Mouse (Mus musculus): ENCODE results near the gene Clybl. TPM values are rescaled to one million over a fixed set of nuclear protein-coding genes. Genes with fewer than 3 reads are reported as not detected.

Gene Clybl
- polyA plus RNA-seq, 1 experiment from 2014 or later, result 25.8 TPM

GRCm38 (mm10) chr14:122168912-122169311, 12.6 kb upstream of the Clybl start:
- 74% methylated on average over 7 of the region's 7 CpGs for WGBS
- Histone ChIP-seq H3K27me3 (ENCODE audit: control insufficient read depth, insufficient read depth, low read length) (no peaks in the 10 kb centered on the region), H3K9ac (ENCODE audit: low read length) (no peak overlapping the region), H3K4me3 (replicated peaks; ENCODE audit: low read length) (no peak overlapping the region), H3K36me3 (ENCODE audit: control insufficient read depth, insufficient read depth, low read length) (no peaks in the 10 kb centered on the region), H3K4me1 (ENCODE audit: control insufficient read depth, insufficient read depth, low read length) (peaks cover 4% of the 10 kb centered on the region; the same call in 1 of the 2 replicates), H3K27ac (ENCODE audit: low read length) (no peak overlapping the region), H3K9me3 (replicated peaks; ENCODE audit: control insufficient read depth, low read length) (no peaks in the 10 kb centered on the region), H3K4me2 (ENCODE audit: low read depth, low read length) (no peak overlapping the region)
- ATAC-seq (ENCODE audit: insufficient read depth, low FRiP score), result no peak

GRCm38 (mm10) chr14:122170202-122170781, 11.2 kb upstream of the Clybl start:
- H3K36me3 ChIP-seq (ENCODE audit: control insufficient read depth, insufficient read depth, low read length), result no peaks in the 10 kb centered on the region
- no peak for ATAC-seq (ENCODE audit: insufficient read depth, low FRiP score)
- no peak overlapping the region for H3K27ac ChIP-seq (ENCODE audit: low read length)
- no peak overlapping the region for H3K4me2 ChIP-seq (ENCODE audit: low read depth, low read length)
- peaks cover 4% of the 10 kb centered on the region; the same call in 1 of the 2 replicates for H3K4me1 ChIP-seq (ENCODE audit: control insufficient read depth, insufficient read depth, low read length)
- H3K9ac ChIP-seq (ENCODE audit: low read length), result no peak overlapping the region
- no peaks in the 10 kb centered on the region for H3K9me3 ChIP-seq (replicated peaks; ENCODE audit: control insufficient read depth, low read length)
- 61% methylated on average over 7 of the region's 7 CpGs for WGBS
- H3K27me3 ChIP-seq (ENCODE audit: control insufficient read depth, insufficient read depth, low read length), result no peaks in the 10 kb centered on the region
- no peak overlapping the region for H3K4me3 ChIP-seq (replicated peaks; ENCODE audit: low read length)

- H3K9ac ChIP-seq (ENCODE audit: low read length), result no peak overlapping the region
- 69% methylated on average over 7 of the region's 7 CpGs for WGBS
- no peak overlapping the region for H3K4me3 ChIP-seq (replicated peaks; ENCODE audit: low read length)
- H3K27me3 ChIP-seq (ENCODE audit: control insufficient read depth, insufficient read depth, low read length), result no peaks in the 10 kb centered on the region
- peaks cover 4% of the 10 kb centered on the region; the same call in 1 of the 2 replicates for H3K4me1 ChIP-seq (ENCODE audit: control insufficient read depth, insufficient read depth, low read length)
- H3K27ac ChIP-seq (ENCODE audit: low read length), result no peak overlapping the region
- no peaks in the 10 kb centered on the region for H3K36me3 ChIP-seq (ENCODE audit: control insufficient read depth, insufficient read depth, low read length)
- peak; percentile 47; the same call in 1 of the 2 replicates for ATAC-seq (ENCODE audit: insufficient read depth, low FRiP score)
- no peaks in the 10 kb centered on the region for H3K9me3 ChIP-seq (replicated peaks; ENCODE audit: control insufficient read depth, low read length)
- H3K4me2 ChIP-seq (ENCODE audit: low read depth, low read length), result no peak overlapping the region
These were observed 10.5 kb upstream of the Clybl start for GRCm38 (mm10) chr14:122171031-122171430.

GRCm38 (mm10) chr14:122176263-122176798, 5.2 kb upstream of the Clybl start:
- H3K27ac ChIP-seq (ENCODE audit: low read length), result no peak overlapping the region
- no peaks in the 10 kb centered on the region for H3K9me3 ChIP-seq (replicated peaks; ENCODE audit: control insufficient read depth, low read length)
- peaks cover 4% of the 10 kb centered on the region; the same call in 1 of the 2 replicates for H3K4me1 ChIP-seq (ENCODE audit: control insufficient read depth, insufficient read depth, low read length)
- ATAC-seq (ENCODE audit: insufficient read depth, low FRiP score), result no peak
- no peak overlapping the region for H3K4me2 ChIP-seq (ENCODE audit: low read depth, low read length)
- H3K36me3 ChIP-seq (ENCODE audit: control insufficient read depth, insufficient read depth, low read length), result no peaks in the 10 kb centered on the region
- WGBS, result 76% methylated on average over 14 of the region's 14 CpGs
- H3K4me3 ChIP-seq (replicated peaks; ENCODE audit: low read length), result no peak overlapping the region
- H3K9ac ChIP-seq (ENCODE audit: low read length), result no peak overlapping the region
- no peaks in the 10 kb centered on the region for H3K27me3 ChIP-seq (ENCODE audit: control insufficient read depth, insufficient read depth, low read length)

- Histone ChIP-seq H3K9ac (ENCODE audit: low read length) (no peak overlapping the region), H3K4me1 (ENCODE audit: control insufficient read depth, insufficient read depth, low read length) (peaks cover 6% of the 10 kb centered on the region), H3K36me3 (ENCODE audit: control insufficient read depth, insufficient read depth, low read length) (no peaks in the 10 kb centered on the region), H3K27me3 (ENCODE audit: control insufficient read depth, insufficient read depth, low read length) (no peaks in the 10 kb centered on the region), H3K27ac (ENCODE audit: low read length) (no peak overlapping the region), H3K9me3 (replicated peaks; ENCODE audit: control insufficient read depth, low read length) (no peaks in the 10 kb centered on the region), H3K4me2 (ENCODE audit: low read depth, low read length) (no peak overlapping the region), H3K4me3 (replicated peaks; ENCODE audit: low read length) (no peak overlapping the region)
- ATAC-seq (ENCODE audit: insufficient read depth, low FRiP score), result no peak
- WGBS, result 73% methylated on average over 16 of the region's 16 CpGs
These were observed 2.2 kb upstream of the Clybl start for GRCm38 (mm10) chr14:122179262-122179661.

GRCm38 (mm10) chr14:122181815-122182157, 282 bp downstream of the Clybl start:
- no peaks in the 10 kb centered on the region for H3K27me3 ChIP-seq (ENCODE audit: control insufficient read depth, insufficient read depth, low read length)
- H3K4me3 ChIP-seq (replicated peaks; ENCODE audit: low read length), result peak overlapping the region; percentile 82
- peak; percentile 50 for ATAC-seq (ENCODE audit: insufficient read depth, low FRiP score)
- WGBS, result 2% methylated on average over 12 of the region's 12 CpGs
- H3K9ac ChIP-seq (ENCODE audit: low read length), result peak overlapping the region; percentile 86
- H3K4me2 ChIP-seq (ENCODE audit: low read depth, low read length), result peak overlapping the region; percentile 89
- no peaks in the 10 kb centered on the region for H3K36me3 ChIP-seq (ENCODE audit: control insufficient read depth, insufficient read depth, low read length)
- no peak overlapping the region for H3K27ac ChIP-seq (ENCODE audit: low read length)
- no peaks in the 10 kb centered on the region for H3K9me3 ChIP-seq (replicated peaks; ENCODE audit: control insufficient read depth, low read length)
- peaks cover 6% of the 10 kb centered on the region for H3K4me1 ChIP-seq (ENCODE audit: control insufficient read depth, insufficient read depth, low read length)

GRCm38 (mm10) chr14:122182220-122182619, 716 bp downstream of the Clybl start:
- WGBS, result 64% methylated on average over 6 of the region's 6 CpGs
- no peak overlapping the region for H3K27ac ChIP-seq (ENCODE audit: low read length)
- peaks cover 6% of the 10 kb centered on the region for H3K4me1 ChIP-seq (ENCODE audit: control insufficient read depth, insufficient read depth, low read length)
- peak overlapping the region; percentile 89 for H3K4me2 ChIP-seq (ENCODE audit: low read depth, low read length)
- H3K4me3 ChIP-seq (replicated peaks; ENCODE audit: low read length), result peak overlapping the region; percentile 82
- no peak overlapping the region for H3K9ac ChIP-seq (ENCODE audit: low read length)
- no peaks in the 10 kb centered on the region for H3K27me3 ChIP-seq (ENCODE audit: control insufficient read depth, insufficient read depth, low read length)
- H3K36me3 ChIP-seq (ENCODE audit: control insufficient read depth, insufficient read depth, low read length), result no peaks in the 10 kb centered on the region
- no peak for ATAC-seq (ENCODE audit: insufficient read depth, low FRiP score)
- no peaks in the 10 kb centered on the region for H3K9me3 ChIP-seq (replicated peaks; ENCODE audit: control insufficient read depth, low read length)

DNA sequence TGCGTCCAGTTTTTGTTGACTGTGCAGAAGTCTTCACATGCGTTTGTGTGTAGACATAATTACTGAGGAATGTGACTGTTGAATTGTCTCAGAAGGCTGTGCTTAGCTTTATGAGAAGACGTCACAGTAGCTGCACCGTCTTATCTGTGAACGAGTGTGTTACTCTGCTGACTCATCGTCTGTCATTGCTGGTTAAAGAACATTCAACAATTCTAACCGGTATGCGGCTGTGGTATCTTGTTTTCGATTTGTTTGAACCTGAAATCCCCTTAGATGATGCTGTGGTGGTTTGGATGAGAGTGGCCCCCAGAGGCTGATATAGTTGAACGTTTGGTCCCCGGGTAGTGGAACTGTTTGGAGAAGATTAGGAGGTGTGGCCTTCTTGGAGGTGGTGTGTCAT, 2.5 kb downstream of the Clybl start:
- 74% methylated on average over 11 of the region's 11 CpGs for WGBS
- Histone ChIP-seq H3K27ac (ENCODE audit: low read length) (no peak overlapping the region), H3K4me2 (ENCODE audit: low read depth, low read length) (no peak overlapping the region)

GRCm38 (mm10) chr14:122188250-122188649, 6.7 kb downstream of the Clybl start:
- 92% methylated on average over 5 of the region's 5 CpGs for WGBS
- no peaks in the 10 kb centered on the region for H3K4me1 ChIP-seq (ENCODE audit: control insufficient read depth, insufficient read depth, low read length)
- H3K9me3 ChIP-seq (replicated peaks; ENCODE audit: control insufficient read depth, low read length), result no peaks in the 10 kb centered on the region
- ATAC-seq (ENCODE audit: insufficient read depth, low FRiP score), result no peak
- H3K4me3 ChIP-seq (replicated peaks; ENCODE audit: low read length), result no peak overlapping the region
- no peak overlapping the region for H3K27ac ChIP-seq (ENCODE audit: low read length)
- H3K36me3 ChIP-seq (ENCODE audit: control insufficient read depth, insufficient read depth, low read length), result no peaks in the 10 kb centered on the region
- H3K9ac ChIP-seq (ENCODE audit: low read length), result no peak overlapping the region
- H3K4me2 ChIP-seq (ENCODE audit: low read depth, low read length), result no peak overlapping the region
- H3K27me3 ChIP-seq (ENCODE audit: control insufficient read depth, insufficient read depth, low read length), result no peaks in the 10 kb centered on the region

More for the DNA sequence above, 2.5 kb downstream of the Clybl start:
- Histone ChIP-seq H3K9me3 (replicated peaks; ENCODE audit: control insufficient read depth, low read length) (no peaks in the 10 kb centered on the region), H3K9ac (ENCODE audit: low read length) (no peak overlapping the region), H3K36me3 (ENCODE audit: control insufficient read depth, insufficient read depth, low read length) (no peaks in the 10 kb centered on the region), H3K4me1 (ENCODE audit: control insufficient read depth, insufficient read depth, low read length) (peaks cover 6% of the 10 kb centered on the region), H3K4me3 (replicated peaks; ENCODE audit: low read length) (no peak overlapping the region), H3K27me3 (ENCODE audit: control insufficient read depth, insufficient read depth, low read length) (no peaks in the 10 kb centered on the region)
- no peak for ATAC-seq (ENCODE audit: insufficient read depth, low FRiP score)

Measured in stomach, embryonic 16.5 days (tissue).